Mouse (Mus musculus) midbrain, embryonic 13.5 days (tissue): ENCODE data around the gene Unc13c. TPM values are rescaled to one million over a fixed set of nuclear protein-coding genes. Genes with fewer than 3 reads are reported as not detected.
A peak's percentile ranks its signal among the peaks of the same experiment; 100 is the strongest.

Experiments
- ATAC-seq: fragments of 200-750 bp; cut with Nextera tagmentation; 2 replicates; pipeline ENCODE4 v1.8.0; 2017; ENCODE audit warnings: mild to moderate bottlenecking, moderate TSS enrichment, moderate library complexity
- H3K27ac ChIP-seq: fragments of 300-500 bp; sonication (generic); 2 replicates; pipeline ENCODE4 v1.5.1; 2015; ENCODE audit warnings: inconsistent platforms, mild to moderate bottlenecking, moderate library complexity
- H3K27me3 ChIP-seq: fragments of 300-500 bp; sonication (generic); 2 replicates; pipeline ENCODE4 v1.6.1; 2015; ENCODE audit warnings: mild to moderate bottlenecking, inconsistent platforms
- H3K36me3 ChIP-seq: fragments of 300-500 bp; sonication (generic); 2 replicates; pipeline ENCODE4 v1.6.1; 2015; ENCODE audit warnings: mild to moderate bottlenecking, inconsistent platforms
- H3K4me1 ChIP-seq: fragments of 300-500 bp; sonication (generic); replicated peaks from 2 replicates; pipeline ENCODE4 v1.6.1; 2015; ENCODE audit warnings: inconsistent platforms
- H3K4me2 ChIP-seq: fragments of 300-500 bp; sonication (generic); replicated peaks from 2 replicates; pipeline ENCODE4 v1.6.1; 2015; ENCODE audit warnings: moderate library complexity, mild to moderate bottlenecking, inconsistent platforms
- H3K4me3 ChIP-seq: fragments of 300-500 bp; sonication (generic); replicated peaks from 2 replicates; pipeline ENCODE4 v1.5.1; 2015; ENCODE audit warnings: mild to moderate bottlenecking, inconsistent platforms
- H3K9ac ChIP-seq: fragments of 300-500 bp; sonication (generic); replicated peaks from 2 replicates; pipeline ENCODE4 v1.6.1; 2015; ENCODE audit warnings: mild to moderate bottlenecking, inconsistent platforms
- H3K9me3 ChIP-seq: fragments of 300-500 bp; sonication (generic); 2 replicates; pipeline ENCODE4 v1.6.1; 2016; ENCODE audit warnings: mild to moderate bottlenecking, inconsistent platforms
- WGBS: fragments of 180-500 bp; shearing (Covaris S2); methylation state at CpG from one replicate; pipeline ENCODE4 v1.1.7; 2015; 5-methylcytosine and 5-hydroxymethylcytosine counted together
- polyA plus RNA-seq: library from polyadenylated mRNA; unstranded; fragments of >200 nt; fragmentation: Nextera tagmentation; extraction: Ambion mirVana; gene quantifications from 2 replicates; pipeline ENCODE4 v1.2.1, GENCODE M21; 2015

Unc13c gene
- polyA plus RNA-seq: 1.4 and 1.6 TPM in 2 replicates

DNA sequence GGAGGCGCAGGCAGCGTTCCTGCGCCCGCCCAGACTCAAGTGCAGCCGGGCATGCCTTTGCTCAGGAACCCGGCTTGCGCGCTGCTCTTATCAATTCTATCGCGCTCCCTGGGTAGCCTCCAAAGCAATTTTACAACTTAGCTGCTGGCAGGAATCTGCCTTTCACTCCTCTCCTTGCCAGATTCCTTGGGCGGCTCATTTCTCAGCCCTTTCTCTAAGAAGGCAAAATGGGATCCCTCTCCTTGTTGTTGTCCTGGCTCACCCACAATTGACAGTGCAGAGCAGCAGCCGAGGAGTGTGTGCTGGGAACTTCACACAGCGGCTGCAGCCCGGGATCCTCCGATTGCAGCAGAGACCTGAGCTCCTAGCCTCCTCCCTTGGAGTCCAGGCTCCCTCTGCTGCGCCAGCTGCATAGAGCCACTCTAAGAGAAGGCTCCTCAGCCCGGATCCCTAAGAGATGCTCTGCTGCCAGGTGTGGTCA is at the start of gene Unc13c:
Unc13c (minus strand) TSS at position 326 of the 481 bp plus-strand sequence.
- no peaks in the 10 kb centered on the region for H3K36me3 ChIP-seq
- ATAC-seq: peak; percentile 89
- peak within 1 kb of the TSS; percentile 38 for H3K4me3 ChIP-seq
- H3K9ac ChIP-seq: peak within 1 kb of the TSS; percentile 36
- no peaks in the 10 kb centered on the region for H3K9me3 ChIP-seq
- H3K4me1 ChIP-seq: peaks cover 20% of the 10 kb centered on the region
- under 1% methylated on average over 17 of the region's 17 CpGs for WGBS
- H3K4me2 ChIP-seq: peak within 1 kb of the TSS; percentile 52
- H3K27ac ChIP-seq: 0 out of 2 replicates have a peak within 1 kb of the TSS, but pooled peaks have one; percentile 3
- peaks cover 27% of the 10 kb centered on the region for H3K27me3 ChIP-seq

DNA sequence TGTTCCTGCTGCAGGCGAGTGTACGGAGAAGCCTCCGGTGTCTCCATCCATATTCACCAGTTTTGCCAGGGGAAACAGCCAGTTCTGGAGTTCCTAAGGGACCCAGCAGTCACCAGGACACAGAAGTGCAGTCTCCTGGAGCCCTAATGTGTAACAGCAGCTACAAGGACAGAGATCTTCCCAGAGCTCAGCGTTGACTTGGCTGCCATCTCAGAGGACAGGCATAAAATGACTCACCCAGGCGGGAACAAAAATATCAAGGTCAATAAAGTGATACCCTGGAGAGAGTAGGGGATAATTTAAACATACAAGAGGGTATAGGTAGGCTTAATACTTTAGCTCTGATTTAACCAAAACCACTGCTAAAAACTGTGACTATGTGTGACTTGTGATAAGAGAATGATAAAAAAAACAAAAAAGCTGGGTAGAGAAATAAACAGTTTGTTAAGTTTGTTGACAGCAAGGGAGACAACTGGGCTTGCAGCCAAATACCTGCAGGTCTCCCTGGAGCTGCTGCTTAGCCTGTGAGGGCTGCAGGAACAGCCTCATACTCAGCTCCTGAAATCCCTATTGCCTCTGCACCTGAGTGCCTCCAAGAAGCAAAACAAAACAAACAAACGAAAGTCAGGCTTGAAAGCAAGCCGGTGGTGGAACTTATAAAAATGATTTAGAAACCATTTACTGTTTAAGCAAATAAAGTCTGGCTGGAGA is 39.4 kb upstream of the Unc13c start:
- no peaks in the 10 kb centered on the region for H3K4me1 ChIP-seq
- no peaks in the 10 kb centered on the region for H3K27me3 ChIP-seq
- H3K4me3 ChIP-seq: no peak overlapping the region
- no peaks in the 10 kb centered on the region for H3K36me3 ChIP-seq
- WGBS: 78% methylated on average over 7 of the region's 7 CpGs
- H3K4me2 ChIP-seq: no peak overlapping the region
- H3K9me3 ChIP-seq: no peaks in the 10 kb centered on the region
- no peak for ATAC-seq
- no peak overlapping the region for H3K9ac ChIP-seq
- no peak overlapping the region for H3K27ac ChIP-seq

DNA sequence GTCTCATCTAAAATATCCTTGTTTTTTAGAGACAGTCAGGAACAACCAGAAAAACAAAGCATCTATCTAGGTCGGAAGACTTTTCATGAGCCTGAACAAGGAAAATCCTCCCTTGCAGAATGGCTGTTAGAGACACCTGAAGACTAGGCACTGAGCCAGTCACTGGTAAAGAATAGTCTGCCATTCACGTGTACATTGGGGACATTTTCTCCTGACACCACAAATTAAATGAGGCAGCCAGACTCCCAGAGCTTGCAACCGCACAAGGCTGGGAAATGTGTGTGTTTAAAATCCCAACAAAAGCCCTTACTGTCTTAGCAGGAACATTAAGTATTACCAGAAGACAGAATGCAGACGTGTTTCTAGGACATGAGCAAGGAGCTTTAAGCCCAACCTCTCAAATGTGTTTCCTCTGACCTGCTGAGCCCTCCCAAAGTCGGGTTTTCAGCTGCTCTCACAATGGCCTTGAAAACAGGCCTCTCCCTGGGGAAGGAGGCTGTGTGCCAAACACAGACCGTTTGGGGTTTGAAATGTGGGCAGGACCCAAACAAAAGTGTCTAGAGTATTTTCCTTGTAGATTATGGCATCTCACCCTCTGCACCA is 33.7 kb upstream of the Unc13c start:
- H3K9ac ChIP-seq: no peak overlapping the region
- H3K4me3 ChIP-seq: no peak overlapping the region
- no peak for ATAC-seq
- H3K27me3 ChIP-seq: no peaks in the 10 kb centered on the region
- H3K4me2 ChIP-seq: no peak overlapping the region
- WGBS: 31% methylated on average over 6 of the region's 6 CpGs
- H3K36me3 ChIP-seq: no peaks in the 10 kb centered on the region
- no peaks in the 10 kb centered on the region for H3K9me3 ChIP-seq
- H3K4me1 ChIP-seq: peaks cover 8% of the 10 kb centered on the region; the same call in 1 of the 2 replicates
- H3K27ac ChIP-seq: no peak overlapping the region

DNA sequence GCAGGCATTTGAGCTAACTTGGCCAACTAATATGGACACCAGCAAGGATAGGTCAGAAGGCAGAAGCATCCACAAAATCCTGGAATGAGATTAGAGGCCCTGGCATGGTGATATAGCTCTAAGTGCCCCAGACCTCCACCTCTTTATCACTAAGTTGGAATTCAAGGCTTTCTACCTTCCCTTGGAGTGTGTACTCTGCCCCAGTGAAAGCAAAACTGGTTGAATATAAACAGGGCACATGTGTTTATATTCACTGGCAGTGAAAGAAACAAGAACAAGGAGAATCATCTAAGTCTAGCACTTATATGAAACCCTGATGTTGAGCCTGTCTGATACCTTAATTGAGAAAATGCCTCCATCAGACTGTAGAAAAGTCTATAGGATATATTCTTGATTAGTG is 19.3 kb upstream of the Unc13c start:
- Histone ChIP-seq H3K9ac (no peak overlapping the region), H3K4me3 (no peak overlapping the region), H3K27ac (no peak overlapping the region), H3K4me2 (no peak overlapping the region), H3K36me3 (no peaks in the 10 kb centered on the region), H3K4me1 (no peaks in the 10 kb centered on the region), H3K9me3 (peaks cover 7% of the 10 kb centered on the region; the same call in 1 of the 2 replicates), H3K27me3 (no peaks in the 10 kb centered on the region)
- no peak for ATAC-seq

DNA sequence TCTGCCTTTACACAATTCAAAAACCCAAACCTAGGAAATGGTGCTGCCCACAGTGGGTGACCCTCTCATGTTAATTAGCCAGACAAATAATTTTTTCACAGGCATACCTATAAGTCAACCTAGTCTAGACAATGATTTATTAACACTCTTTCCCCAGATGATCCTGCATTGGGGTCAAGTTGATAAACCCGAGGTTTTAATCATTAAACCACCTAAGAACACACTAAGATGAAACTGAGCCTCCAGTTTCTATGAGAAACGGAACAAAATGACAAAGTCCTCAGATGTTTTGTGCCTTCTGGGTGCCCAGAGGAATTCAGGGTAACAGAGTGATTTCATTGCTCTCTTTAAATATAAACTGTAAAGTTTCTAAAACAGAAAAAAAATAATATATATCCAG is 18.5 kb upstream of the Unc13c start:
- Histone ChIP-seq H3K4me3 (no peak overlapping the region), H3K9me3 (peaks cover 7% of the 10 kb centered on the region; the same call in 1 of the 2 replicates), H3K27me3 (no peaks in the 10 kb centered on the region), H3K36me3 (no peaks in the 10 kb centered on the region), H3K4me1 (no peaks in the 10 kb centered on the region), H3K9ac (no peak overlapping the region), H3K4me2 (no peak overlapping the region), H3K27ac (no peak overlapping the region)
- no peak for ATAC-seq
- WGBS: 76% methylated on average over 2 of the region's 2 CpGs

GRCm38 (mm10) chr9:73982597-73983344 is 14.0 kb upstream of the Unc13c start:
- no peaks in the 10 kb centered on the region for H3K27me3 ChIP-seq
- H3K36me3 ChIP-seq: no peaks in the 10 kb centered on the region
- peak; percentile 55 for ATAC-seq
- no peaks in the 10 kb centered on the region for H3K4me1 ChIP-seq
- no peak overlapping the region for H3K4me3 ChIP-seq
- no peaks in the 10 kb centered on the region for H3K9me3 ChIP-seq
- H3K9ac ChIP-seq: no peak overlapping the region
- 11% methylated on average over 6 of the region's 6 CpGs for WGBS
- H3K4me2 ChIP-seq: no peak overlapping the region
- no peak overlapping the region for H3K27ac ChIP-seq

GRCm38 (mm10) chr9:73972327-73972988 is 3.7 kb upstream of the Unc13c start:
- Histone ChIP-seq H3K4me1 (peaks cover 20% of the 10 kb centered on the region), H3K9ac (no peak overlapping the region), H3K4me2 (no peak overlapping the region), H3K27me3 (peaks cover 24% of the 10 kb centered on the region), H3K27ac (no peak overlapping the region), H3K4me3 (no peak overlapping the region), H3K36me3 (no peaks in the 10 kb centered on the region), H3K9me3 (no peaks in the 10 kb centered on the region)
- ATAC-seq: no peak
- WGBS: 90% methylated on average over 8 of the region's 8 CpGs

- 9% methylated on average over 9 of the region's 9 CpGs for WGBS
- Histone ChIP-seq H3K4me1 (peaks cover 20% of the 10 kb centered on the region), H3K36me3 (no peaks in the 10 kb centered on the region), H3K27me3 (peaks cover 27% of the 10 kb centered on the region), H3K9ac (no peak overlapping the region), H3K9me3 (no peaks in the 10 kb centered on the region), H3K4me3 (no peak overlapping the region), H3K27ac (no peak overlapping the region), H3K4me2 (no peak overlapping the region)
- ATAC-seq: peak; percentile 87
Measured at GRCm38 (mm10) chr9:73970717-73971116, 2.0 kb upstream of the Unc13c start.

DNA sequence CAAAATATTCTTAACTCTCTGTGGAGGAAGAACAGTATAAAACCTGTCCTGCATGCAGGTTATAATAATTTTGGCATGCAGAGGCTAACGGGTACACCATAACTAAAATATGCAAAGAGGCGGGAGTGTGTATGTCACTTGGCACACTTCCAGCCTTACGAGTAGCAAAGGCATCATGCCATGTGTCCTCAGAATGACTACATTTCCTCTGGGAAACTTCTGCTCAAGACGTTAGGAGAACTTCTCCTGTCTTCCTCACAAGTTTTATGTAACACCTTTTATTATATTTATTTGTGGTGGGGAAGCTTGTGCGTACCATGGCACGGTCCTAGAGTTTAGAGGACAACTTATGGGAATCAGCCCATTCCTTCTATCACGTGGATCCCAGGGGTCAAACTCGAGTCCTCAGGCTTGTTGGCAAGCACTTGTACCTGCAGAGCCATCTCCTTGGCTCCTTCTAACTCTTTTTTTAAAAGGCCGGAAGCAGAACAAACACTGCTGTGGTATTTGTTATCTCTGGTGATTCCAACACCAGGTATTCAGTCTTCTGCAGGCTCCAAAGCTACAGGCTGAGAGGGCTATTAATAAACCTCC is 3.3 kb downstream of the Unc13c start:
- peaks cover 13% of the 10 kb centered on the region for H3K27me3 ChIP-seq
- 73% methylated on average over 9 of the region's 9 CpGs for WGBS
- no peak overlapping the region for H3K27ac ChIP-seq
- no peaks in the 10 kb centered on the region for H3K9me3 ChIP-seq
- H3K4me2 ChIP-seq: no peak overlapping the region
- no peak overlapping the region for H3K4me3 ChIP-seq
- no peaks in the 10 kb centered on the region for H3K36me3 ChIP-seq
- H3K4me1 ChIP-seq: peaks cover 12% of the 10 kb centered on the region
- no peak for ATAC-seq
- H3K9ac ChIP-seq: no peak overlapping the region

GRCm38 (mm10) chr9:73962471-73962870 is 6.3 kb downstream of the Unc13c start:
- no peak overlapping the region for H3K9ac ChIP-seq
- H3K36me3 ChIP-seq: no peaks in the 10 kb centered on the region
- peaks cover 3% of the 10 kb centered on the region; the same call in 1 of the 2 replicates for H3K27me3 ChIP-seq
- H3K4me1 ChIP-seq: no peaks in the 10 kb centered on the region
- H3K27ac ChIP-seq: no peak overlapping the region
- H3K9me3 ChIP-seq: no peaks in the 10 kb centered on the region
- ATAC-seq: no peak
- H3K4me2 ChIP-seq: no peak overlapping the region
- H3K4me3 ChIP-seq: no peak overlapping the region
- 69% methylated on average over 6 of the region's 6 CpGs for WGBS

DNA sequence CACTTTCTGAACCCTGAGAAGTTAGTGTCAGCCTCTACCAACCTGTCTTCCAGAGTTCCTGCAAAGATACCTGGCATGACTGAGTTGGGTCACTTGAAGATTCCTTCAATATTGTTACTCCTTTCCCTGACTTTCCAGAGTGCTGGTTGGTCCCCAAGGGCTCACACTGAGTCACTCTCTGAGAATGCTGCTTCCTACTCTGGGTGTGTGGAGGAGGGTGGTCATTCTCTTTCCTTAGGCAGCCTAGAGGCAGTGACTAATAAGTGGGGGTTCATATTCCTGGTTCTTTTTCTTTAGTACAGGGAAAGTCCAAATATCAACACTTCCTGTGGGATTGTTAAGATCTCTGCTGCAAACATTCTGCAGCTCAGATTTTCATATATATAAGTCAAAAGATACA is 16.4 kb downstream of the Unc13c start:
- H3K4me3 ChIP-seq: no peak overlapping the region
- no peak overlapping the region for H3K4me2 ChIP-seq
- no peaks in the 10 kb centered on the region for H3K27me3 ChIP-seq
- no peak overlapping the region for H3K27ac ChIP-seq
- H3K4me1 ChIP-seq: no peaks in the 10 kb centered on the region
- no peaks in the 10 kb centered on the region for H3K36me3 ChIP-seq
- no peak for ATAC-seq
- no peaks in the 10 kb centered on the region for H3K9me3 ChIP-seq
- no peak overlapping the region for H3K9ac ChIP-seq
